Mouse (Mus musculus): ENCODE data around the gene Stx17.

Gene Stx17

GRCm38 (mm10) chr4:48163851-48164250, 39.1 kb downstream of the Stx17 start:
- no peak for DNase-seq (ENCODE audit: low spot score in 2 of 2)

GRCm38 (mm10) chr4:48175666-48176065, 51.0 kb downstream of the Stx17 start:
- no peak for DNase-seq (ENCODE audit: low spot score in 2 of 2)

- no peak for DNase-seq (ENCODE audit: low spot score in 2 of 2)
These were observed 56.2 kb downstream of the Stx17 start for GRCm38 (mm10) chr4:48180922-48181321.

GRCm38 (mm10) chr4:48181366-48181765, 56.7 kb downstream of the Stx17 start:
- no peak for DNase-seq (ENCODE audit: low spot score in 2 of 2)

- no peak for DNase-seq (ENCODE audit: low spot score in 2 of 2)
These were observed 57.5 kb downstream of the Stx17 start for GRCm38 (mm10) chr4:48182115-48182806.

- no peak for DNase-seq (ENCODE audit: low spot score in 2 of 2)
These were observed 73.2 kb downstream of the Stx17 start for GRCm38 (mm10) chr4:48197925-48198324.

- no peak for DNase-seq (ENCODE audit: low spot score in 2 of 2)
These were observed 73.7 kb downstream of the Stx17 start for GRCm38 (mm10) chr4:48198447-48198846.

GRCm38 (mm10) chr4:48203564-48203963, 78.8 kb downstream of the Stx17 start:
- no peak for DNase-seq (ENCODE audit: low spot score in 2 of 2)

GRCm38 (mm10) chr4:48225173-48225572, 100.5 kb downstream of the Stx17 start:
- DNase-seq (ENCODE audit: low spot score in 2 of 2): peak; percentile 26 to 52

GRCm38 (mm10) chr4:48225604-48226003, 100.9 kb downstream of the Stx17 start:
- no peak for DNase-seq (ENCODE audit: low spot score in 2 of 2)

- no peak for DNase-seq (ENCODE audit: low spot score in 2 of 2)
These were observed 102.1 kb downstream of the Stx17 start for GRCm38 (mm10) chr4:48226800-48227199.
